Mouse (Mus musculus) CD4-positive, CD25-positive, alpha-beta regulatory T cell, adult 4 months (primary cell): ENCODE data around the gene Gm28510. TPM values are rescaled to one million over a fixed set of nuclear protein-coding genes. Genes with fewer than 3 reads are reported as not detected.
"Not testable (repeated sequence)": the region's sequence is repeated elsewhere in the genome, so short reads cannot be mapped to it uniquely, and the experiment has no call there.

Source experiments
- ATAC-seq: one replicate; pipeline ENCODE4 v1.8.0; 2017
- polyA plus RNA-seq, 2 experiments: library from polyadenylated mRNA; unstranded; fragments of 100-300 nt; shearing (Covaris generic); gene quantifications; one replicate each; pipeline ENCODE4 v1.2.1; 2017

The Gm28510 gene
- not detected for polyA plus RNA-seq

DNA sequence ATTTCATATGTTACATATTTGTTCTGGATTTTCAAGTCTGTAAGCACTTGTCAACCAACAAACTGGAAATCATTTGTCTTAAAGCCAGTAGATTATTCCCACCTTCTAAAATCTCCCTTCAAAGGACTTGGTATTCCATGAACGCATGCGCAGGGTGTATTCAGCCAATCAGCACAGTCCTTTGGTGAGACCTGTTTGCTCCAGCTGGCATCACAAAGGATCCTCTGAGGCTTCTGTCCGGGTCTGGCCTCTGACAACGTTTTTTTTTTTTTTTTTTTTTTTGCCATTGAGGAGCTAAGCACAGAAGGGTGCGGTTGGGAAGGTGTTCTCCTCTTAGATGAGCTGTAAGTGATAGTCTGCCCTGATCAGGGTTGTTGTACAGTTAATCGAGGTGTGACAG lies at the start of gene Gm28510:
TSS of gene Gm28510 (plus strand) at position 301 of the 400 bp plus-strand sequence.
- ATAC-seq = not testable (repeated sequence)

Other genes starting within 250 kb of the Gm28510 start
- gene Gm20834, start 88.1 kb upstream of the Gm28510 start, polyA plus RNA-seq = not detected
- not detected for gene Gm20737, start 123.3 kb downstream of the Gm28510 start, polyA plus RNA-seq
- gene Gm21775, start 140.7 kb downstream of the Gm28510 start, polyA plus RNA-seq = not detected
- not detected for gene Gm21900, start 203.6 kb downstream of the Gm28510 start, polyA plus RNA-seq